Mouse (Mus musculus) gastrocnemius, postnatal 10 days (tissue): ENCODE measurements around the gene Ttbk1. TPM values are rescaled to one million over a fixed set of nuclear protein-coding genes. Genes with fewer than 3 reads are reported as not detected.

Source experiments
- DNase-seq: peaks from one replicate; pipeline ENCODE4 v3.0.0; 2021; ENCODE audit warnings: mixed read lengths
- total RNA-seq, 2 experiments: library from RNA; stranded (reverse); gene quantifications; 2 replicates each; pipeline ENCODE4 v1.2.3; 2021

Gene Ttbk1
- total RNA-seq, 2 experiments from 2014 or later, result 3.9 to 4.5 TPM

- DNase-seq, result no peak
Measured at GRCm38 (mm10) chr17:46408478-46408877, 79.0 kb downstream of the Ttbk1 start.

GRCm38 (mm10) chr17:46394631-46395030 lies 92.8 kb downstream of the Ttbk1 start:
- no peak for DNase-seq

- DNase-seq, result no peak
Measured at GRCm38 (mm10) chr17:46393012-46393411, 94.5 kb downstream of the Ttbk1 start.

Other genes with a start within 250 kb of the Ttbk1 start
- gene Polr1c, start 239.6 kb downstream of the Ttbk1 start, total RNA-seq, result 10 to 100 TPM; 18.5 to 21.8 TPM
- 10 to 100 TPM; 53.6 to 66.6 TPM for gene Yipf3, start 239.6 kb downstream of the Ttbk1 start, total RNA-seq
- under 1 TPM; 0.54 to 0.79 TPM for gene Lrrc73, start 234.1 kb downstream of the Ttbk1 start, total RNA-seq
- gene Tjap1, start 204.6 kb downstream of the Ttbk1 start, total RNA-seq, result 10 to 100 TPM; 42.3 to 64.0 TPM
- under 1 TPM; 0.35 to 0.79 TPM for gene Dlk2, start 190.3 kb downstream of the Ttbk1 start, total RNA-seq
- gene Abcc10, start 159.3 kb downstream of the Ttbk1 start, total RNA-seq, result 1 to 10 TPM; 3.5 to 4.2 TPM
- gene Zfp318, start 103.9 kb downstream of the Ttbk1 start, total RNA-seq, result 10 to 100 TPM; 17.5 to 24.1 TPM
- gene Crip3, start 58.7 kb downstream of the Ttbk1 start, total RNA-seq, result 1 to 10 TPM; 1.9 to 2.0 TPM
- under 1 TPM in 1 of 2 experiments, not detected in 1; 0.36 TPM for gene Slc22a7, start 49.2 kb downstream of the Ttbk1 start, total RNA-seq
- gene Dnph1, start 9.0 kb upstream of the Ttbk1 start, total RNA-seq, result 1 to 10 TPM; 4.9 to 5.2 TPM
- gene Cul9, start 58.7 kb upstream of the Ttbk1 start, total RNA-seq, result 10 to 100 TPM; 11.3 to 11.5 TPM
- 10 to 100 TPM; 66.9 to 75.5 TPM for gene Srf, start 68.5 kb upstream of the Ttbk1 start, total RNA-seq
- gene Ptk7, start 141.8 kb upstream of the Ttbk1 start, total RNA-seq, result 10 to 100 TPM; 12.6 to 19.3 TPM
- gene Klc4, start 158.3 kb upstream of the Ttbk1 start, total RNA-seq, result 10 to 100 TPM; 18.7 to 19.5 TPM
- 100 to 1,000 TPM; 101 to 117 TPM for gene Mrpl2, start 158.6 kb upstream of the Ttbk1 start, total RNA-seq
- gene Cul7, start 162.7 kb upstream of the Ttbk1 start, total RNA-seq, result 10 to 100 TPM; 39.8 to 50.5 TPM
- gene Rrp36, start 186.7 kb upstream of the Ttbk1 start, total RNA-seq, result 10 to 100 TPM; 12.8 to 18.2 TPM
- 10 to 100 TPM; 70.0 to 81.0 TPM for gene Mea1, start 191.1 kb upstream of the Ttbk1 start, total RNA-seq
- 100 to 1,000 TPM; 183 to 187 TPM for gene Klhdc3, start 193.2 kb upstream of the Ttbk1 start, total RNA-seq
- 10 to 100 TPM; 37.0 to 40.6 TPM for gene Ppp2r5d, start 217.4 kb upstream of the Ttbk1 start, total RNA-seq
- 10 to 100 TPM; 10.7 to 13.3 TPM for gene Pex6, start 223.8 kb upstream of the Ttbk1 start, total RNA-seq
- under 1 TPM; 0.38 to 0.68 TPM for gene Gnmt, start 241.5 kb upstream of the Ttbk1 start, total RNA-seq